Mouse (Mus musculus) heart, adult 2 months (tissue): ENCODE results near the gene Gm6993.

Experiments used
- CTCF ChIP-seq: fragments of 200-600 bp; IDR thresholded peaks from 2 replicates; pipeline ENCODE4 v1.8.1; 2022; ENCODE audit warnings: antibody characterized with exemption, mild to moderate bottlenecking, moderate library complexity
- EP300 ChIP-seq: fragments of 200-500 bp; IDR thresholded peaks from 2 replicates; pipeline ENCODE4 v1.6.1; 2011; ENCODE audit warnings: low read depth, low read length, control low read depth; ENCODE audit not compliant: insufficient read depth
- POLR2A ChIP-seq: fragments of 200-500 bp; IDR thresholded peaks from 2 replicates; pipeline ENCODE4 v1.6.1; 2011; ENCODE audit warnings: mild to moderate bottlenecking, low read depth, low read length, control low read depth; ENCODE audit not compliant: insufficient read depth

- TF ChIP-seq CTCF (no peak), POLR2A (no peak), EP300 (no peak)
These were observed 6.0 kb downstream of the Gm6993 start for GRCm38 (mm10) chr12:31246615-31247014.
